Mouse (Mus musculus) kidney, embryonic 14.5 days (tissue): Measurements from ENCODE around the gene Arid1b. TPM values are rescaled to one million over a fixed set of nuclear protein-coding genes. Genes with fewer than 3 reads are reported as not detected.
A peak's percentile ranks its signal among the peaks of the same experiment; 100 is the strongest.

ENCODE experiments used
- ATAC-seq: fragments of 200-750 bp; cut with Nextera tagmentation; 2 replicates; pipeline ENCODE4 v1.8.0; 2017; ENCODE audit warnings: moderate number of reproducible peaks, mild to moderate bottlenecking, moderate TSS enrichment, moderate library complexity; ENCODE audit not compliant: low FRiP score, low TSS enrichment
- H3K27ac ChIP-seq: fragments of 300-500 bp; sonication (generic); 2 replicates; pipeline ENCODE4 v1.5.1; 2014; ENCODE audit warnings: low read depth, mild to moderate bottlenecking, low read length, moderate library complexity, mixed read lengths
- H3K27me3 ChIP-seq: fragments of 300-500 bp; sonication (generic); 2 replicates; pipeline ENCODE4 v1.6.1; 2014; ENCODE audit warnings: mild to moderate bottlenecking, low read length; ENCODE audit not compliant: control insufficient read depth, insufficient read depth
- H3K36me3 ChIP-seq: fragments of 300-500 bp; sonication (generic); 2 replicates; pipeline ENCODE4 v1.6.1; 2014; ENCODE audit warnings: low read length, mixed read lengths; ENCODE audit not compliant: control insufficient read depth, insufficient read depth
- H3K4me1 ChIP-seq: fragments of 300-500 bp; sonication (generic); 2 replicates; pipeline ENCODE4 v1.6.1; 2014; ENCODE audit warnings: low read length, mixed read lengths; ENCODE audit not compliant: control insufficient read depth, insufficient read depth
- H3K4me2 ChIP-seq: fragments of 300-500 bp; sonication (generic); replicated peaks from 2 replicates; pipeline ENCODE4 v1.6.1; 2014; ENCODE audit warnings: low read depth, mild to moderate bottlenecking, low read length
- H3K4me3 ChIP-seq: fragments of 300-500 bp; sonication (generic); 2 replicates; pipeline ENCODE4 v1.5.1; 2014; ENCODE audit warnings: mild to moderate bottlenecking, low read length
- H3K9ac ChIP-seq: fragments of 300-500 bp; sonication (generic); 2 replicates; pipeline ENCODE4 v1.6.1; 2014; ENCODE audit warnings: low read depth, mild to moderate bottlenecking, low read length, moderate library complexity
- H3K9me3 ChIP-seq: fragments of 300-500 bp; sonication (generic); 2 replicates; pipeline ENCODE4 v1.6.1; 2016; ENCODE audit warnings: low read length; ENCODE audit not compliant: control insufficient read depth
- WGBS: fragments of 180-500 bp; shearing (Covaris S2); extraction: QIAGEN DNeasy Blood & Tissue Kit; methylation state at CpG from one replicate; pipeline ENCODE4 v1.1.7; 2014; 5-methylcytosine and 5-hydroxymethylcytosine counted together
- polyA plus RNA-seq: library from polyadenylated mRNA; unstranded; fragments of >200 nt; fragmentation: Nextera tagmentation; extraction: Ambion mirVana; gene quantifications from 2 replicates; pipeline ENCODE4 v1.2.1, GENCODE M21; 2014

Arid1b gene
- polyA plus RNA-seq, 1 experiment from 2014 or later, result 19.2 TPM

DNA sequence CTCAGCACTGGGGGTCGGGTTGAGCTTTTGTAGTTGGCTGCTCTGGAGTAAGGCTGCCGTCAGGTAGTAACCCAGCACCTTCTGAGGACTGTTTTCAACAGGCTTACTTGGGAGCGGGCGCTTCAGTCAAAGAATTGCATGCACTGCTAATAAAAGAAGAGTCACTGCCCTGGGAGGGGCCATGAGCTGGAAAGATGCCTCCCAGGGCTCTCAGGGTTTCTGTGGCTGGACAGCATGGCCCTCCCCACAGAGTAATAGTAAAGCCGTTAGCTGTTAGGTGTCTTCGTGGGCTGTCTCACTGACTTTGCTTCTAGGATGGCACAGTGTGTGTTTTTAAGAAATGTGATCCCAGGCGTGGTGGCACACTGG is 138.8 kb downstream of the Arid1b start:
- ATAC-seq, result no peak
- Histone ChIP-seq H3K27me3 (no peaks in the 10 kb centered on the region), H3K4me2 (no peak overlapping the region), H3K9ac (no peak overlapping the region), H3K9me3 (no peaks in the 10 kb centered on the region), H3K4me1 (peaks cover 11% of the 10 kb centered on the region), H3K27ac (no peak overlapping the region), H3K36me3 (no peaks in the 10 kb centered on the region), H3K4me3 (no peak overlapping the region)
- 78% methylated on average over 7 of the region's 7 CpGs for WGBS

DNA sequence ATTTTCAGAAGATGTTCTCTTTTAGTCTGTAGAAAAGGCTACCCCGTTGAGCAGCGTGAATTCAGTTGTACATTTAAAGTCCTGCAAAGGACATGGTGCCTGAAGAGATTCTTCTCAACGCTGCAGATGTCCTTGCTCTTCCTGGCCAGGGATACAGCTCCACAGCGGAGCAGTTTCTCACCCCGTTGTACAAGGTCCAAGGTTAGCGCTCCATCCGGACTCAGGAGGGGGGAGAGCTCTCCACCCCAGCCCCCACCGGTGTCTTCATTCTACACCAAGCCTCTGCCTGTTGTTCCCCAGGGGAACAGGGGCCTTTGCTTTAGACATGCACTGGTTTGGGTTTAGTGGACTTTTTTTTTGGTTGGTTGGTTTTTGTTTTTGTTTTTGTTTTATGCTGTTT is 139.7 kb downstream of the Arid1b start:
- H3K4me3 ChIP-seq, result no peak overlapping the region
- H3K27me3 ChIP-seq, result no peaks in the 10 kb centered on the region
- H3K4me2 ChIP-seq, result no peak overlapping the region
- no peaks in the 10 kb centered on the region for H3K36me3 ChIP-seq
- 64% methylated on average over 8 of the region's 8 CpGs for WGBS
- ATAC-seq, result no peak
- H3K9me3 ChIP-seq, result no peaks in the 10 kb centered on the region
- peaks cover 19% of the 10 kb centered on the region for H3K4me1 ChIP-seq
- no peak overlapping the region for H3K9ac ChIP-seq
- H3K27ac ChIP-seq, result no peak overlapping the region

DNA sequence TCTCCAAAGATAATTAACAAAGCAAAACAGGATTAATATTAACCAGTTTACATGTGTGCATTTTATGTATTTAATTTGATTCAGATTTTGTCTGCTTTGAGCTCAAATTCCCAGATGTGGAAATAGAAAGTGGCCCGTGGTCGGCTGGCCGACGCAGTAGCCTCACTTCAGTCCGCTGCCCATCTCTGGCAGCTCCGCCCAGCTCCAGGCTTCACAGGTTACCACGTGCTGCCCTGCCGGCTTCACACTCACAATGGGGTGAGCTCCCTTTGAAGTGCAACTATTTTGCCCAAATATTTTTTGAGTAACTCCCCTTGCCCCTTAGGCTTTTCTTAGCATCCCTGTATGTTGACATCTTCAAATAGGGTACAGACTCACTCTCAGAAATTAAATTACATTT is 140.1 kb downstream of the Arid1b start:
- Histone ChIP-seq H3K9ac (no peak overlapping the region), H3K27me3 (no peaks in the 10 kb centered on the region), H3K4me2 (no peak overlapping the region), H3K4me3 (no peak overlapping the region), H3K9me3 (no peaks in the 10 kb centered on the region), H3K27ac (no peak overlapping the region), H3K36me3 (no peaks in the 10 kb centered on the region), H3K4me1 (peaks cover 20% of the 10 kb centered on the region)
- ATAC-seq, result no peak
- 54% methylated on average over 8 of the region's 8 CpGs for WGBS

DNA sequence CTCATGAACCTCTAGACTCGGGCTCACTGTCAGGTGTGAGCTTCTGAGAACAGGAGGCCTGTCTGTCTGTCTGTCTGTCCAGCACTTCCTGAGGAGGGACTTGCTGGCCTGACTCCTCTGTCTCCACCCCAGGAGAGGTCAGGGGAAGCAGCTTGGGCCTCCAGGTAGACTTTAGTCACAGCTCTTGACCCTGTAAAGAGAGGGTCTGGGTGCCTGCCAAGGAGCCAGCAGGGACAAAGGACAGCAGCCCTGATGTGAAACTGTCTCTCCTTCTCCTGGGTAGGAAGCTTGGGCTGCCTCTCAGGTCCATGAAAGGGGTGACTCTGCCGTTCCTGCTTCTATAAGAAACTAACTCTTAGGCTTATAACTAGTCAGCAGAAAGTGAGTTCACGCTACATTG is 143.8 kb downstream of the Arid1b start:
- peak overlapping the region; percentile 6 for H3K27ac ChIP-seq
- no peaks in the 10 kb centered on the region for H3K36me3 ChIP-seq
- no peak overlapping the region for H3K4me2 ChIP-seq
- no peak for ATAC-seq
- H3K9ac ChIP-seq, result no peak overlapping the region
- no peaks in the 10 kb centered on the region for H3K9me3 ChIP-seq
- H3K27me3 ChIP-seq, result no peaks in the 10 kb centered on the region
- 51% methylated on average over 3 of the region's 3 CpGs for WGBS
- H3K4me3 ChIP-seq, result no peak overlapping the region
- peaks cover 23% of the 10 kb centered on the region for H3K4me1 ChIP-seq

DNA sequence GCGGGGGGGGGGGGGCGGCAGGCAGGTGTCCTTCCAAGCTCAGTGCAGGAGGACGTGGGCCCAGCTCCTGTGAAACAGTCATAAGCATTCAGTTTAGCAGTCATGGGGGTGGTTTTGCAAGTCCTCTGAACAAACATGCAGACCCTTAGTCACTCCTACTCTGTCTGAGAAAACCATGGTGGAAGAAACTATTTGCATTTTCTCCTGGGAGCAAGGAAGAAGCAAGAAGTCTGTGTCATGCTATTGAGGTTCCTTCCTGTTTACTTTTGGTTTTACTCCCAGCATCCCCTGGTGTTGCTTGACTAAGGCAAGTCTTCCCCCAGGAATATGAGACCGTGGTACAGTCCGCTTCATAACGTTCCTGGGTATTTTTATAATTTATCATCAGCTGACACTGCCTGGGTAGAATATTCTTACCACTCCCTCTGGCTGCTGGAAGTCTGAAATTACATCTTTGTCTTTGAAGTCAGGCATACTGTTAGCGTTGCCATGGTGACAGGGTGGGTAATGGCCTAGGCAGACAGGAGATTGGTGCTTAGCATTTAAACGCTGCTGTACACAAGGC is 144.6 kb downstream of the Arid1b start:
- H3K27me3 ChIP-seq, result no peaks in the 10 kb centered on the region
- H3K36me3 ChIP-seq, result no peaks in the 10 kb centered on the region
- H3K4me1 ChIP-seq, result peaks cover 22% of the 10 kb centered on the region
- no peaks in the 10 kb centered on the region for H3K9me3 ChIP-seq
- ATAC-seq, result peak; percentile 88
- H3K4me2 ChIP-seq, result 0 out of 2 replicates have a peak overlapping the region, but pooled peaks have one; percentile 10
- no peak overlapping the region for H3K4me3 ChIP-seq
- no peak overlapping the region for H3K9ac ChIP-seq
- peak overlapping the region; percentile 6; the same call in 1 of the 2 replicates for H3K27ac ChIP-seq
- 9% methylated on average over 8 of the region's 8 CpGs for WGBS

DNA sequence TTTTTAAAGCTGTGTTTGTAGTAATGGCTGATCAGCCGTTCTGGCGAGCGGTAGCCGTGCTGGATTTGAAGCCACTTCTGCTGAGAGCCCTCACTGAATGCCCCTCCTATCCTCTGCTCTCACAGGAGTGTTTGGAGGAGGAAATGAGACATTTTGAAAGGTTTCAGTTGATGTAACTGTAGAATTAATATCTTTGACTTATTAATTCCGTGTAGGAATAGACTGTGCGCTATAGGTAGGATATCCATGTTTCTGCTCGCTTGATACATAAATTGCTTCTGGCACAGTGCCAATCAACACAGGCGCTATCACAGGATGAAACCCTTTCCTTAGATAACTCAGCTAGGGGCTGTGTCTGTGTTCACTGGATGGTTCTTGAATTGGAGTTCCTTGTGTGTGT is 145.4 kb downstream of the Arid1b start:
- Histone ChIP-seq H3K4me3 (no peak overlapping the region), H3K4me2 (peak overlapping the region; percentile 13; the same call in 1 of the 2 replicates), H3K36me3 (no peaks in the 10 kb centered on the region), H3K27me3 (no peaks in the 10 kb centered on the region), H3K9ac (no peak overlapping the region; the same call in 1 of the 2 replicates), H3K4me1 (peaks cover 20% of the 10 kb centered on the region), H3K27ac (peak overlapping the region; percentile 77), H3K9me3 (no peaks in the 10 kb centered on the region)
- peak; percentile 3; the same call in 1 of the 2 replicates for ATAC-seq
- 21% methylated on average over 8 of the region's 8 CpGs for WGBS

DNA sequence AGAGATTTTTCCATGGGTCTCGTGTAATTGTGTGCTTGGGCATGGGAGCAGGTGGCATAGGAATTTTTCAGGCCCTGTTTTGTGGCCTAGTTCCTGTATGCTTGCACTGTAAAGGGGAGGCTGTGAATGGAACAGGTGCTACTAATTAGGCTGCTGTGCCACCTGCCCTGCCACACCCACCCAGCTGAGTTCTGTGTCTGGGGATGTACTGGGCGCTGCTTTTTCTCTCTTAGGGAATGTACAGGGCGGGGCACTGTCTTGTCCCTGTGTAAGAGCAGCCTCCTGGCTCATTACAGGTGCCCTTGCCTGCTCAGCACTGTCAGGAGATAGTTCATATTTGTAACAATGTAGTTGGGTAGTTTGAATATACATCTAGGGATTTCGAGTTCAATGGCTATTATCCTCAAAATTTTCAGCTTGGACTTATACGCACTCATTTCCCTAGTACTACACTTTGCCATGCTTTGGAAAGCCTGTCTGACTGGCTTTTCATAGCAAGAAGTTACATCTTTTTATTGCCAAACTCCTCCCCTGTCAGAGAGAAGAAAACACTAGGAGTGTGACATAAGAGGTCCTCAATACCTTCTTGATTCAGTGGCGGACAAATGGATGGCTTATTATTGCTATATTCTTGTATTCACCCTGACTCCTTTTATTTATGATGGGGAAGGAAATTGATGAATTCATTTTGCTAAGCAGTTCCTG is 149.8 kb downstream of the Arid1b start:
- Histone ChIP-seq H3K4me2 (no peak overlapping the region), H3K36me3 (no peaks in the 10 kb centered on the region), H3K4me1 (peaks cover 8% of the 10 kb centered on the region), H3K9me3 (no peaks in the 10 kb centered on the region), H3K27me3 (no peaks in the 10 kb centered on the region), H3K9ac (no peak overlapping the region), H3K4me3 (no peak overlapping the region), H3K27ac (no peak overlapping the region)
- WGBS, result 84% methylated on average over 6 of the region's 6 CpGs
- ATAC-seq, result no peak

DNA sequence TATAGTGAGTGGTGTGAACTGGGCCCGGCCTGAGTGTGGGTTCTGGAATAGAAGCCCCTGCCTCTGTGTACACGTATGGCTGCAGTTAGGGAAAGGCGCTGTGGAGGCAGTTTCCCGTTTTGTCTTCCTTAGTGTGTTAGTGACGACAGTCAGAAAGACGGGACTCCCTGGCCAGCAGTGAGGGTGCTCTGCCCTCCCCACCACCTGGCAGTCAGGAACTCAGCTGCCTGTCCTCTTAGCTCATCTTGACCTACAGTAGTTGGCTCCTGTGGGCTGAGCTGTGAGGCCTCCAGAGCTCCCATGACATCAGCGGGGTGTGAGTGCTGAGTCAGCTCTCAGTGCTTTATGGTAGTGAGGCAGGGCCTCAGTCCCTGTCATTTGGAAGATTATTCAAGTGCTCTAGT is 156.5 kb downstream of the Arid1b start:
- H3K4me2 ChIP-seq, result no peak overlapping the region
- H3K4me3 ChIP-seq, result no peak overlapping the region
- H3K27me3 ChIP-seq, result no peaks in the 10 kb centered on the region
- WGBS, result 51% methylated on average over 7 of the region's 7 CpGs
- no peak overlapping the region for H3K27ac ChIP-seq
- no peak overlapping the region for H3K9ac ChIP-seq
- peaks cover 9% of the 10 kb centered on the region; the same call in 1 of the 2 replicates for H3K4me1 ChIP-seq
- H3K9me3 ChIP-seq, result no peaks in the 10 kb centered on the region
- ATAC-seq, result peak; percentile 77; the same call in 1 of the 2 replicates
- no peaks in the 10 kb centered on the region for H3K36me3 ChIP-seq

DNA sequence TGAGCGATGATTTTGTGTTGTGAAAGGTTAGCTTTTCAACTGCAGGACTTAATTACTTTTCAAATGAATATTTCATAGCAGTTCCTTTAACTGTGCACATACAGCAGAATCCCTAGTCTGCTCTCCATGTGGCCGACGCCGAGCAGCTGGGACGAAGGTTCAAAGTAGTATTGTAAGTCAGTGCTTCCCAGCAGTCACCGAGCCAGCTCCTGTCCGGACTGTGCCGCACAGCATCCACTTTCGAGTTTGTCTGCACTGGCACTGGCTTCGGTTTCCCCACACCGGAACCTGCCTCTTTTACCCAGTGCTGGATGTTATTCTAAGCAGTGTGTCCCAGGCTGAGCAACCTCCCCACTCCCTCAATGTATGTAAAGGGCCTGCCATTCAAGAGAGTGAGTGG is 157.7 kb downstream of the Arid1b start:
- Histone ChIP-seq H3K9ac (no peak overlapping the region), H3K4me3 (no peak overlapping the region), H3K27ac (no peak overlapping the region), H3K36me3 (no peaks in the 10 kb centered on the region), H3K4me2 (no peak overlapping the region), H3K4me1 (peaks cover 9% of the 10 kb centered on the region; the same call in 1 of the 2 replicates), H3K27me3 (no peaks in the 10 kb centered on the region), H3K9me3 (no peaks in the 10 kb centered on the region)
- no peak for ATAC-seq
- 75% methylated on average over 11 of the region's 11 CpGs for WGBS
